Mouse (Mus musculus) kidney, adult 2 months (tissue): ENCODE measurements around the gene Rnf5.

Source experiments
- CTCF ChIP-seq: fragments of 200-500 bp; conservative IDR thresholded peaks from 2 replicates; pipeline ENCODE4 v1.5.1; 2011; ENCODE audit warnings: low read depth, mild to moderate bottlenecking, control low read depth, low read length, moderate library complexity, mixed read lengths; ENCODE audit not compliant: insufficient read depth, insufficient read length
- POLR2A ChIP-seq: fragments of 200-500 bp; IDR thresholded peaks from one replicate; pipeline ENCODE4 v1.6.1; 2011; ENCODE audit warnings: low read depth, low read length, control low read depth

DNA sequence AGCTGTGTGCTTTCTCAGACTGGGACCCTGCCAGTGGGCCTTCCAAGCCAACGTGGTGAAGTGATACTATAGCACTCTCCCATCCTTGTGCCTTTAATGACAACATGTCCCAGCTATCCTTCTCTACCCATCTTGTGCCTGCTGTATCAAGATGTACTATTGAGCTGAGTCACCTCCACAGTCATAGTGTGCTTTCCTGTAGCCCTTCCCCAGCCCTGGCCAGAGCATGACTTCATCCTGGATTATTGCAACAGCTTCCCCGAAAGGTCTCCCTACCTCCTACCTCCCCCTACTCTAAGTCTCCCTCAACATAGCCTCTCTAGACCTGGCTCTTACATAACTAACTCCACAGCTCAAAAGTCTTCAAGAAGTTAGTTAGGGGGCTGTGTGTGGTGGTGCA is 32.2 kb upstream of the Rnf5 start:
- TF ChIP-seq CTCF (no peak), POLR2A (no peak)
